Mouse (Mus musculus) embryo, embryonic 9.5 days (tissue): ENCODE data around the gene Xpnpep2.

Experiments used
- DNase-seq: peaks from one replicate; pipeline ENCODE4 v3.0.0-alpha.2; 2017; ENCODE audit errors: extremely low spot score

The Xpnpep2 gene

GRCm38 (mm10) chrX:48124132-48125071, 15.9 kb downstream of the Xpnpep2 start:
- DNase-seq, result peak; percentile 57

- no peak for DNase-seq
Observed at GRCm38 (mm10) chrX:48126903-48127476, 18.5 kb downstream of the Xpnpep2 start.

- DNase-seq, result no peak
Observed at GRCm38 (mm10) chrX:48127502-48128218, 19.1 kb downstream of the Xpnpep2 start.

- no peak for DNase-seq
Observed at GRCm38 (mm10) chrX:48129167-48129566, 20.6 kb downstream of the Xpnpep2 start.

GRCm38 (mm10) chrX:48136935-48137334, 28.4 kb downstream of the Xpnpep2 start:
- DNase-seq, result no peak

- no peak for DNase-seq
Observed at GRCm38 (mm10) chrX:48138011-48138410, 29.5 kb downstream of the Xpnpep2 start.

- DNase-seq, result peak; percentile 19
Observed at GRCm38 (mm10) chrX:48138539-48139275, 30.2 kb downstream of the Xpnpep2 start.

- DNase-seq, result no peak
Observed at GRCm38 (mm10) chrX:48139368-48140285, 31.1 kb downstream of the Xpnpep2 start.

GRCm38 (mm10) chrX:48140286-48140877, 31.9 kb downstream of the Xpnpep2 start:
- no peak for DNase-seq

- DNase-seq, result no peak
Observed at GRCm38 (mm10) chrX:48141481-48141880, 33.0 kb downstream of the Xpnpep2 start.

GRCm38 (mm10) chrX:48143415-48144335, 35.1 kb downstream of the Xpnpep2 start:
- peak; percentile 10 for DNase-seq

- DNase-seq, result no peak
Observed at GRCm38 (mm10) chrX:48146262-48146661, 37.7 kb downstream of the Xpnpep2 start, which contains the start of gene Sash3. Sash3 (plus strand) TSS chrX:48146436.

- no peak for DNase-seq
Observed at GRCm38 (mm10) chrX:48147226-48147625, 38.7 kb downstream of the Xpnpep2 start.

- DNase-seq, result no peak
Observed at GRCm38 (mm10) chrX:48147741-48148186, 39.2 kb downstream of the Xpnpep2 start.

- no peak for DNase-seq
Observed at GRCm38 (mm10) chrX:48152106-48152505, 43.6 kb downstream of the Xpnpep2 start.

- DNase-seq, result no peak
Observed at GRCm38 (mm10) chrX:48153414-48153813, 44.9 kb downstream of the Xpnpep2 start.

- no peak for DNase-seq
Observed at GRCm38 (mm10) chrX:48153949-48154348, 45.4 kb downstream of the Xpnpep2 start.

GRCm38 (mm10) chrX:48155489-48155888, 47.0 kb downstream of the Xpnpep2 start:
- no peak for DNase-seq

- no peak for DNase-seq
Observed at GRCm38 (mm10) chrX:48157396-48157795, 48.9 kb downstream of the Xpnpep2 start.
